Mouse (Mus musculus) liver, embryonic 15.5 days (tissue): ENCODE results near the gene Cttn. TPM values are rescaled to one million over a fixed set of nuclear protein-coding genes. Genes with fewer than 3 reads are reported as not detected.

Experiments used
- ATAC-seq: fragments of 200-750 bp; cut with Nextera tagmentation; 2 replicates; pipeline ENCODE4 v1.8.0; 2017; ENCODE audit warnings: moderate number of reproducible peaks, mild to moderate bottlenecking, moderate library complexity; ENCODE audit not compliant: insufficient read depth
- H3K27ac ChIP-seq: fragments of 300-500 bp; sonication (generic); replicated peaks from 2 replicates; pipeline ENCODE4 v1.5.1; 2015; ENCODE audit warnings: mild to moderate bottlenecking, inconsistent platforms
- H3K27me3 ChIP-seq: fragments of 300-500 bp; sonication (generic); 2 replicates; pipeline ENCODE4 v1.6.1; 2015; ENCODE audit warnings: mild to moderate bottlenecking, inconsistent platforms
- H3K36me3 ChIP-seq: fragments of 300-500 bp; sonication (generic); replicated peaks from 2 replicates; pipeline ENCODE4 v1.6.1; 2015; ENCODE audit warnings: moderate library complexity, mild to moderate bottlenecking, inconsistent platforms
- H3K4me1 ChIP-seq: fragments of 300-500 bp; sonication (generic); replicated peaks from 2 replicates; pipeline ENCODE4 v1.6.1; 2015; ENCODE audit warnings: inconsistent platforms
- H3K4me2 ChIP-seq: fragments of 300-500 bp; sonication (generic); 2 replicates; pipeline ENCODE4 v1.6.1; 2015; ENCODE audit warnings: moderate library complexity, mild to moderate bottlenecking, inconsistent platforms
- H3K4me3 ChIP-seq: fragments of 300-500 bp; sonication (generic); replicated peaks from 2 replicates; pipeline ENCODE4 v1.5.1; 2015; ENCODE audit warnings: mild to moderate bottlenecking, inconsistent platforms
- H3K9ac ChIP-seq: fragments of 300-500 bp; sonication (generic); 2 replicates; pipeline ENCODE4 v1.6.1; 2015; ENCODE audit warnings: moderate library complexity, mild to moderate bottlenecking, inconsistent platforms
- H3K9me3 ChIP-seq: fragments of 300-500 bp; sonication (generic); replicated peaks from 2 replicates; pipeline ENCODE4 v1.6.1; 2016; ENCODE audit warnings: inconsistent platforms
- WGBS: fragments of 180-500 bp; shearing (Covaris S2); methylation state at CpG from one replicate; pipeline ENCODE4 v1.1.7; 2015; ENCODE audit warnings: mixed read lengths; ENCODE audit not compliant: insufficient replicate concordance; 5-methylcytosine and 5-hydroxymethylcytosine counted together
- polyA plus RNA-seq: library from polyadenylated mRNA; unstranded; fragments of >200 nt; fragmentation: Nextera tagmentation; extraction: Ambion mirVana; gene quantifications from 2 replicates; pipeline ENCODE4 v1.2.1, GENCODE M21; 2015

The Cttn gene
- polyA plus RNA-seq, 1 experiment from 2014 or later: 32.9 TPM

DNA sequence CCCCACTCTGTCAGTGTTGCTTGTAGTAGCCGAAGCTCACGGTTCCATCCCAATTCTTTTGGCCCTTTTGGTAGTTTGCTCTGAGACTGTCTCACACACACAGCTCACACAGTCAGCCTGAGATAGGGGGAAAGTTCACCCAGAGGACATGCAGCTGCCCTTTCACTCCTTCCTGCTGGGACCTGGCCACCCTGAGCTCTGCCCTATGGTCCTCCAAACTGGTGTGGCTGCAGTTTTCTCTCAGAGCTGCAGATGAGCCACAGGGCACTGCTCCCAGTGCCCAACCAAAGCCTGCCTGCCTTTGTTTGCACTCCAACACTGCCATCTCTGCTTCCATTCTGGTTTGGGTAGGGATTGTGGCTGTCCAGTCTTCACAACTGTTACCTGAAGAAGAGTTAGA lies 81.1 kb downstream of the Cttn start:
- no peak for ATAC-seq
- no peak overlapping the region for H3K4me2 ChIP-seq
- WGBS: 74% methylated on average over 2 of the region's 2 CpGs

GRCm38 (mm10) chr7:144387537-144387936 lies 83.3 kb downstream of the Cttn start:
- Histone ChIP-seq H3K36me3 (no peaks in the 10 kb centered on the region), H3K4me2 (no peak overlapping the region), H3K9me3 (no peaks in the 10 kb centered on the region), H3K27ac (no peak overlapping the region), H3K27me3 (no peaks in the 10 kb centered on the region), H3K4me1 (no peaks in the 10 kb centered on the region), H3K4me3 (no peak overlapping the region), H3K9ac (no peak overlapping the region)
- ATAC-seq: no peak
- 76% methylated on average over 6 of the region's 6 CpGs for WGBS

More for the DNA sequence above, 81.1 kb downstream of the Cttn start:
- no peak overlapping the region for H3K9ac ChIP-seq
- H3K4me3 ChIP-seq: no peak overlapping the region
- no peaks in the 10 kb centered on the region for H3K27me3 ChIP-seq
- H3K36me3 ChIP-seq: no peaks in the 10 kb centered on the region
- no peak overlapping the region for H3K27ac ChIP-seq
- H3K4me1 ChIP-seq: no peaks in the 10 kb centered on the region
- H3K9me3 ChIP-seq: no peaks in the 10 kb centered on the region

Other genes starting within 250 kb of the Cttn start
- 12.3 and 12.6 TPM in 2 replicates for gene Ppfia1, start 82.7 kb upstream of the Cttn start, polyA plus RNA-seq
- 4.4 and 4.5 TPM in 2 replicates for gene Fadd, start 111.5 kb upstream of the Cttn start, polyA plus RNA-seq